Mouse (Mus musculus) hindbrain, embryonic 12.5 days (tissue): Measurements from ENCODE around the gene Ntn5. TPM values are rescaled to one million over a fixed set of nuclear protein-coding genes. Genes with fewer than 3 reads are reported as not detected.

Experiments used
- ATAC-seq: fragments of 200-750 bp; cut with Nextera tagmentation; 2 replicates; pipeline ENCODE4 v1.8.0; 2017; ENCODE audit warnings: moderate TSS enrichment; ENCODE audit not compliant: low FRiP score
- H3K27ac ChIP-seq: fragments of 300-500 bp; sonication (generic); 2 replicates; pipeline ENCODE4 v1.5.1; 2016; ENCODE audit warnings: mild to moderate bottlenecking
- H3K27me3 ChIP-seq: fragments of 300-500 bp; sonication (generic); 2 replicates; pipeline ENCODE4 v1.6.1; 2016; ENCODE audit warnings: mild to moderate bottlenecking
- H3K36me3 ChIP-seq: fragments of 300-500 bp; sonication (generic); 2 replicates; pipeline ENCODE4 v1.6.1; 2016; ENCODE audit warnings: mild to moderate bottlenecking
- H3K4me1 ChIP-seq: fragments of 300-500 bp; sonication (generic); 2 replicates; pipeline ENCODE4 v1.6.1; 2016
- H3K4me2 ChIP-seq: fragments of 300-500 bp; sonication (generic); replicated peaks from 2 replicates; pipeline ENCODE4 v1.6.1; 2016; ENCODE audit warnings: mild to moderate bottlenecking
- H3K4me3 ChIP-seq: fragments of 300-500 bp; sonication (generic); 2 replicates; pipeline ENCODE4 v1.5.1; 2016; ENCODE audit warnings: mild to moderate bottlenecking
- H3K9ac ChIP-seq: fragments of 300-500 bp; sonication (generic); 2 replicates; pipeline ENCODE4 v1.6.1; 2016; ENCODE audit warnings: mild to moderate bottlenecking, moderate library complexity
- H3K9me3 ChIP-seq: fragments of 300-500 bp; sonication (generic); replicated peaks from 2 replicates; pipeline ENCODE4 v1.6.1; 2016; ENCODE audit warnings: mild to moderate bottlenecking
- WGBS: fragments of 180-500 bp; shearing (Covaris S2); methylation state at CpG from one replicate; pipeline ENCODE4 v1.1.7; 2016; 5-methylcytosine and 5-hydroxymethylcytosine counted together
- polyA plus RNA-seq: library from polyadenylated mRNA; unstranded; fragments of >200 nt; fragmentation: Nextera tagmentation; extraction: Ambion mirVana; gene quantifications from 2 replicates; pipeline ENCODE4 v1.2.1, GENCODE M21; 2016

Gene Ntn5
- polyA plus RNA-seq, 1 experiment from 2014 or later = 0.68 TPM

DNA sequence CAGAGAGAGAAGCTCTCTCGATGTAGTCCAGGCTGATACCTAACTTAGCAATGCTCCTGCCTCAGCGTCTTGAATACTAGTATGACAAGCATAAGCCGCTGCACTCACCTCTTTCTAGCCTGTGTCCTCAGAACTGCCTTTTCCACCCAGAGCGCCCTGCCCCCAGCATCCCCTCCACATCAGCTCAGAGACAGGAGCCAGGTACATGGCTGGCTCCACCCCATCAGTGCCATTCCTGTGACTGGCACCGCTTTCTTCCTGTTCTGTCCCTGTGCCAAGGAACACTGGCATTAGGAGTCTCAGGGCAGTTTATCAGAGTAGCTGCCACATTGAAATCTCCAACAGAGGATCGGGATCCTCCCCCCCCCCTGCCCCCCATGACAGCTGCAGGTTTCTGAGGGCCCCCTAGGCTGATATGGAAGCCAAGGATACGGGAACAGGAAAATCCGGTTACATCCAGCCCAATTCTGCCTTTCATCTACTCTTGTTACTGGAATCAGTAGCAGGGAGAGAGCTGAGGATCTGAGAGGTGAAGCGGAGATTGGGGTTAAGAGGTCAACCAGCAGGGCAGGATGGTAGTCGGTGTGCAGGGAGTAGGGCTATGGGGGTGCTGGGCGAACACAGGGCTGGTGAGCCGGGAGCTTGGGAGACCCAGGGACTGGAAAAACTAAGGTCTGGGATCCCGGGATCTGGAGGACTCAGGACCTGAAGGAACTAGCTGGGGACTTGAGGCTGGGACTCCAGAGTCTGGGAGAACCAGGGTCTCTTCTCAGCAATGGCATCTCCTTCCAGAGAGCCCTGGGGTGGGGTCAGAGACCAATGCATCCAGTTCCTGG lies 18.3 kb upstream of the Ntn5 start:
- H3K9ac ChIP-seq = no peak overlapping the region
- H3K27ac ChIP-seq = no peak overlapping the region
- WGBS = 58% methylated on average over 13 of the region's 13 CpGs
- no peaks in the 10 kb centered on the region for H3K9me3 ChIP-seq
- 0 out of 2 replicates have a peak, but pooled peaks cover 3% of the 10 kb centered on the region for H3K27me3 ChIP-seq
- H3K36me3 ChIP-seq = no peaks in the 10 kb centered on the region
- H3K4me3 ChIP-seq = no peak overlapping the region
- H3K4me1 ChIP-seq = no peaks in the 10 kb centered on the region
- ATAC-seq = no peak
- no peak overlapping the region for H3K4me2 ChIP-seq

DNA sequence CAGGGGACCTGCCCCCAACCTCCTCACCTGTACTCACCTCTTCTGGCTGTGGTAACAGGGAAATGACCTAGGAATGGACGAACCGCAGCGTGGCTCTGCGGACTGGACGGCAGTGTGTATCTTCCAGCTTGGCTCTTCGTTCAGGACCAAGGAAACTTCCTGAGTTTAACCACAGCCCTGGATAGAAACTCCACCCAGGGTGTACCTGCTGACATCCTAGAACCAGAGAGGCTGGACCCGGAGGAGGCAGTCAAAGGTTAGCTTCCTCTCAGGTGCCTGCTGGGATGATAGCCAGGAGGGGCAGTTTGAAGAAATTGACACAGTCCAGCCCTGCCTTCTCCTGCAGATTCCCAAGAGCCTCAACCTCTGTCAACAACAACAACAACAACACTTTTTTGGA lies 17.7 kb upstream of the Ntn5 start, which contains the start of gene Fut2:
Gene Fut2, minus strand, starts transcription at position 234 of the 400 bp plus-strand sequence.
- Histone ChIP-seq H3K36me3 (no peaks in the 10 kb centered on the region), H3K9ac (no peak within 1 kb of the TSS), H3K4me3 (no peak within 1 kb of the TSS), H3K4me2 (no peak within 1 kb of the TSS), H3K27me3 (0 out of 2 replicates have a peak, but pooled peaks cover 3% of the 10 kb centered on the region), H3K9me3 (no peaks in the 10 kb centered on the region), H3K4me1 (no peaks in the 10 kb centered on the region), H3K27ac (no peak within 1 kb of the TSS)
- 81% methylated on average over 7 of the region's 7 CpGs for WGBS
- no peak for ATAC-seq

DNA sequence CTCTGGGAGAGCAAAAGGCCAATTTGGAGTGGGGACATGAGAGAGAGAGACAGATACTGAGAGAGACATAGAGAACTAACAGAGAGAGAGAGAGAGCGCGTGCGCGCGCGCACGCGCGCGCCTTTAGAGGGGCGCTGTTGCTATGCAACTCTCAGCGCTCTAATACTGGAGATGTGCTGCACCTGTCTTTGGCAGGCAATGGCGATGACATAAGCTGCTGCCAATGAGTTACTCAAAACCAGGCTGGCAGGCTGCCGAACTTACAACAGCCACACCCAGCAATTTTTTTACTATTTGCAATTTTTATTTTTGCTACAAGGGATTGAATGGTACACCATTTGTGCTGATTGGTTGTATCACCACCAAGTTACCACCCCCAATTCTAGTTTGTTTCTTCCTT lies 16.1 kb upstream of the Ntn5 start:
- no peak overlapping the region for H3K9ac ChIP-seq
- no peaks in the 10 kb centered on the region for H3K4me1 ChIP-seq
- H3K27me3 ChIP-seq = 0 out of 2 replicates have a peak, but pooled peaks cover 3% of the 10 kb centered on the region
- no peak overlapping the region for H3K4me3 ChIP-seq
- no peaks in the 10 kb centered on the region for H3K36me3 ChIP-seq
- no peak overlapping the region for H3K27ac ChIP-seq
- no peak overlapping the region for H3K4me2 ChIP-seq
- H3K9me3 ChIP-seq = no peaks in the 10 kb centered on the region
- WGBS = 70% methylated on average over 14 of the region's 14 CpGs
- no peak for ATAC-seq

DNA sequence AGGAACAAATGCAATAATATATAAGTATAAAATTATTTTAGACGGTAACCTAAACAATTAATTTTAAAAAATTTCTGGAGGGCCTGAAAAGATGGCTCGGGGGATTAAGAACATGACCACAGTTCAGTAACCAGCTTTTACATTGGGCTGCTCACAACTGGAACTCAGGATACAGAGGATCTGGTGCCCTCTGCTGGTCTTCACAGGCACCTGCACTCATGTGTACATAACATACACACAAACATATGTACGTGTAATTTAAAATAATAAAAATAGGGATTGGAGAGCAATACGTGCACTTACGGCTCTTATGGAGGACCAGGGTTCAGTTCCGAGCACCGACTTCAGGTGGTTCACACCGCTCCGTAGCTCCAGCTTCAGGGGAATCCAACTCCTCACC lies 14.9 kb upstream of the Ntn5 start:
- H3K4me3 ChIP-seq = no peak overlapping the region
- 0 out of 2 replicates have a peak, but pooled peaks cover 3% of the 10 kb centered on the region for H3K27me3 ChIP-seq
- no peaks in the 10 kb centered on the region for H3K9me3 ChIP-seq
- H3K36me3 ChIP-seq = no peaks in the 10 kb centered on the region
- no peak overlapping the region for H3K9ac ChIP-seq
- no peak overlapping the region for H3K4me2 ChIP-seq
- no peaks in the 10 kb centered on the region for H3K4me1 ChIP-seq
- ATAC-seq = no peak
- 96% methylated on average over 9 of the region's 9 CpGs for WGBS
- H3K27ac ChIP-seq = no peak overlapping the region

- no peak for ATAC-seq
- no peak overlapping the region for H3K4me2 ChIP-seq
- H3K9ac ChIP-seq = no peak overlapping the region
- H3K27ac ChIP-seq = no peak overlapping the region
- 82% methylated on average over 7 of the region's 7 CpGs for WGBS
- no peaks in the 10 kb centered on the region for H3K9me3 ChIP-seq
- no peaks in the 10 kb centered on the region for H3K27me3 ChIP-seq
- H3K4me3 ChIP-seq = no peak overlapping the region
- H3K4me1 ChIP-seq = peaks cover 4% of the 10 kb centered on the region; the same call in 1 of the 2 replicates
- no peaks in the 10 kb centered on the region for H3K36me3 ChIP-seq
Measured at GRCm38 (mm10) chr7:45677627-45678295, 6.1 kb upstream of the Ntn5 start.

GRCm38 (mm10) chr7:45678513-45678912 lies 5.3 kb upstream of the Ntn5 start:
- Histone ChIP-seq H3K9me3 (no peaks in the 10 kb centered on the region), H3K27me3 (peaks cover 2% of the 10 kb centered on the region; the same call in 1 of the 2 replicates), H3K36me3 (no peaks in the 10 kb centered on the region), H3K4me2 (no peak overlapping the region), H3K4me3 (no peak overlapping the region), H3K4me1 (peaks cover 8% of the 10 kb centered on the region; the same call in 1 of the 2 replicates), H3K27ac (no peak overlapping the region), H3K9ac (no peak overlapping the region)
- WGBS = 93% methylated on average over 14 of the region's 14 CpGs
- ATAC-seq = no peak

DNA sequence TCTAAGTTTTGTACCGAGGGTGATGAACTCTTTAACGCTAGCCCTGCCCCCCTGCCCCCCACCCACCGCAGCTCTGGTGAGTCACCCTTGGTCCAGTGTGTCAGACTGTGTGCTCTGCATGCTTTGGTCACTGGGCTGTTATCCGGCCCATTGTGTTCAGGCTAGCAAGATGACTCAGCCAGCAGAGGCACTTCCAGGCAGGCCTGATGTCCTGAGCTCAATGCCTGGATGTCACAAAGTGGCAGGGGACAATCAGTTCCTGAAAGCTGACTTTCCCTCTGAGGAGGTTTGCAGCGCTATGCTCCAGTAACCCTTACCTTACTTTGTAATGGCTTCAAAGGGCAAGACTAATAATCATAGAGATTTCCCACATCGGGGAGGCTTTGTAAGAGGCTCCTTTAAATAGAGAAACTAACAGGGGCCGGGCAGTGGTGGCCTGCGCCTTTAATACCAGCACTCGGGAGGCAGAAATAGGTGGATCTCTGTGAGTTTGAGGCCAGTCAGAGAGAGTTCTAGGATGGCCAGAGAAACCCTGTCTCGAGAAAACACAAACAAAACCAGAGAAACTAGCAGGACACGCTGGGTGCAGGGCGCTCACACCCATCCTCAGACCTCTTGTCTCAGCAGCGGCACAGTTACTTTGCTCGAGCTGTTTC lies 3.7 kb upstream of the Ntn5 start:
- no peak for ATAC-seq
- 70% methylated on average over 14 of the region's 14 CpGs for WGBS
- no peak overlapping the region for H3K27ac ChIP-seq

GRCm38 (mm10) chr7:45681046-45681736 lies 2.6 kb upstream of the Ntn5 start:
- H3K9me3 ChIP-seq = no peaks in the 10 kb centered on the region
- peaks cover 12% of the 10 kb centered on the region for H3K4me1 ChIP-seq
- H3K27me3 ChIP-seq = peaks cover 11% of the 10 kb centered on the region; the same call in 1 of the 2 replicates
- no peak overlapping the region for H3K9ac ChIP-seq
- H3K4me3 ChIP-seq = no peak overlapping the region
- 81% methylated on average over 8 of the region's 8 CpGs for WGBS
- H3K27ac ChIP-seq = no peak overlapping the region
- no peak for ATAC-seq
- H3K4me2 ChIP-seq = no peak overlapping the region
- H3K36me3 ChIP-seq = no peaks in the 10 kb centered on the region

More for the DNA sequence above, 3.7 kb upstream of the Ntn5 start:
- Histone ChIP-seq H3K36me3 (no peaks in the 10 kb centered on the region), H3K4me2 (no peak overlapping the region), H3K4me3 (no peak overlapping the region), H3K4me1 (peaks cover 8% of the 10 kb centered on the region; the same call in 1 of the 2 replicates), H3K9ac (no peak overlapping the region), H3K27me3 (peaks cover 6% of the 10 kb centered on the region; the same call in 1 of the 2 replicates), H3K9me3 (no peaks in the 10 kb centered on the region)

DNA sequence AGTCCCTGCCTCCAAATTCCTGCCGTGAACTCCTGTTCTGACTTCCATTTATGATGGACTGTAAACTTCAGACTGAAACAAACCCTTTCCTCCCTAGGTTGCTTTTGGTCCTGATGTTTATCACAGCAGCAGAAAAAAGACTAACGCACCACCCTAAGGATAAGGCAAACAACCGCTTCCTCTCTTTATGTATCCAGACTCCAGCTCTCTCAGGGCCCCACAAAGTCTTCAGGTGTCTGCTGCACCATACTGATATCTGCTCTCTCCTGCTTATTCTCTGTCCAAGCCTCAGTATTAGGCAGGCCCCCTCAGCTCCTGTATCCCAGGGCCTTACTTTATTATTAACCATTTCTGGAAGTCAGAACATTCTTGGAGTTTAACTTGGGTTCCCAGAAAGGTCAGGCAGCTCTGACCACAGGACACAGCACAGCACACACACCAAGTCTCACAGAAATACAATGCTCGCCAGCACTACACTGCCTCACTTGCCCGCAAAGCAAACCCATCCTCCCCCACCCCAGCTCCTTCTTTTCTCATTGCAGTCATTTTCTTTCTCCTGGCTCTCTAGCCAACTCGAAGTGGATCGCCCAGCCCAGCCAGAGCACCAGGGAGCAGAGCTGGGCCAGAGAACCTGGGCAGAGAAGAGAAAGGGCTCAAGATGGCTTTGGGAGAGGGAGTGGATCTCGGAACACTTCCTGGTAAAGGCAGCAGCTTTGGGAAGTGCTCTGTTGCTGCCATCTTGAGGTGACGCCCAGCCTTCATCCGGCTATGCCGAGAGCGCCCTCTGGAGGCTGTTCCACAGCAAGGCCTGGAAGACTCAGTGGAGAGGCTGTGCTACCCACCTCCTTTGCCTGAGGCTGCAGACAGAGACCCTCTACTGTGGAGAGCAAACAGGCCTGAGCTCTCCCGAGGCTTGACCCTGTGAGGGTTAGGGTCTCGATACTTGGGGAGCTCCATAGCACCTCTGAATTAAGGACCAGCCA lies 1.4 kb upstream of the Ntn5 start:
- H3K4me2 ChIP-seq = peak overlapping the region; percentile 41
- WGBS = 33% methylated on average over 14 of the region's 14 CpGs

GRCm38 (mm10) chr7:45685811-45686210 lies 2.0 kb downstream of the Ntn5 start:
- Histone ChIP-seq H3K27ac (no peak overlapping the region), H3K36me3 (no peaks in the 10 kb centered on the region), H3K27me3 (peaks cover 22% of the 10 kb centered on the region), H3K4me2 (no peak overlapping the region), H3K4me3 (no peak overlapping the region), H3K4me1 (peaks cover 20% of the 10 kb centered on the region), H3K9me3 (no peaks in the 10 kb centered on the region), H3K9ac (no peak overlapping the region; the same call in 1 of the 2 replicates)
- no peak for ATAC-seq
- WGBS = 52% methylated on average over 10 of the region's 10 CpGs

More for the DNA sequence above, 1.4 kb upstream of the Ntn5 start:
- Histone ChIP-seq H3K36me3 (no peaks in the 10 kb centered on the region), H3K4me3 (no peak overlapping the region), H3K4me1 (peaks cover 20% of the 10 kb centered on the region), H3K27ac (peak overlapping the region; percentile 68), H3K27me3 (peaks cover 11% of the 10 kb centered on the region; the same call in 1 of the 2 replicates), H3K9me3 (no peaks in the 10 kb centered on the region), H3K9ac (peak overlapping the region; percentile 56)
- peak; percentile 75 for ATAC-seq

GRCm38 (mm10) chr7:45686841-45687240 lies 3.0 kb downstream of the Ntn5 start:
- Histone ChIP-seq H3K27ac (no peak overlapping the region), H3K4me3 (no peak overlapping the region), H3K4me2 (no peak overlapping the region), H3K9ac (no peak overlapping the region), H3K36me3 (no peaks in the 10 kb centered on the region), H3K9me3 (no peaks in the 10 kb centered on the region), H3K4me1 (peaks cover 20% of the 10 kb centered on the region), H3K27me3 (peaks cover 24% of the 10 kb centered on the region)
- WGBS = 58% methylated on average over 3 of the region's 3 CpGs
- no peak for ATAC-seq
